Mouse (Mus musculus) embryonic fibroblast, embryonic 13.5 days (primary cell): Measurements from ENCODE around the gene Tex45.

ENCODE experiments used
- CTCF ChIP-seq: IDR thresholded peaks from 2 replicates; pipeline ENCODE4 v1.5.1; 2011; ENCODE audit warnings: mild to moderate bottlenecking, control low read depth, low read length, moderate library complexity, borderline replicate concordance; ENCODE audit not compliant: insufficient read depth
- POLR2A ChIP-seq: IDR thresholded peaks from 2 replicates; pipeline ENCODE4 v1.6.1; 2011; ENCODE audit warnings: low read depth, mild to moderate bottlenecking, control low read depth, low read length, moderate library complexity

- TF ChIP-seq CTCF: no peak
- no peak for TF ChIP-seq POLR2A
Measured at GRCm38 (mm10) chr8:3499751-3500150, 29.1 kb downstream of the Tex45 start.
